Mouse (Mus musculus) CD4-positive, CD25-positive, alpha-beta regulatory T cell, adult 4 months (primary cell): ENCODE results near the gene Isg20. TPM values are rescaled to one million over a fixed set of nuclear protein-coding genes. Genes with fewer than 3 reads are reported as not detected.

ENCODE experiments used
- ATAC-seq: one replicate; pipeline ENCODE4 v1.8.0; 2017
- polyA plus RNA-seq, 2 experiments: library from polyadenylated mRNA; unstranded; fragments of 100-300 nt; shearing (Covaris generic); gene quantifications; one replicate each; pipeline ENCODE4 v1.2.1; 2017

Gene Isg20
- polyA plus RNA-seq, 2 experiments from 2014 or later: 108 to 134 TPM

- no peak for ATAC-seq
Measured at GRCm38 (mm10) chr7:78958499-78959073, 45.4 kb downstream of the Isg20 start.

- ATAC-seq: no peak
Measured at GRCm38 (mm10) chr7:78963891-78964290, 50.7 kb downstream of the Isg20 start.

Other genes with a start within 250 kb of the Isg20 start
- gene Ntrk3, start 175.4 kb upstream of the Isg20 start, polyA plus RNA-seq: 10 to 100 TPM in 1 of 2 experiments, 1 to 10 TPM in 1; 7.9 to 13.4 TPM
- gene Mrps11, start 130.3 kb upstream of the Isg20 start, polyA plus RNA-seq: 10 to 100 TPM; 50.9 to 51.7 TPM
- 10 to 100 TPM; 73.4 to 76.6 TPM for gene Mrpl46, start 129.9 kb upstream of the Isg20 start, polyA plus RNA-seq
- 10 to 100 TPM; 18.5 to 24.1 TPM for gene Det1, start 66.2 kb upstream of the Isg20 start, polyA plus RNA-seq
- gene Aen, start 17.6 kb upstream of the Isg20 start, polyA plus RNA-seq: 10 to 100 TPM; 21.7 to 28.3 TPM
- not detected for gene Acan, start 140.1 kb downstream of the Isg20 start, polyA plus RNA-seq
- not detected for gene Hapln3, start 217.6 kb downstream of the Isg20 start, polyA plus RNA-seq
- 10 to 100 TPM; 17.4 to 29.5 TPM for gene Mfge8, start 235.6 kb downstream of the Isg20 start, polyA plus RNA-seq